Mouse (Mus musculus) brain, embryonic 14.5 days (tissue): ENCODE data around the gene Rundc3a. TPM values are rescaled to one million over a fixed set of nuclear protein-coding genes. Genes with fewer than 3 reads are reported as not detected.

Experiments used
- DNase-seq: peaks from one replicate; pipeline ENCODE4 v3.0.0-alpha.2; 2011; ENCODE audit warnings: low read depth
- CTCF ChIP-seq: fragments of 200-500 bp; IDR thresholded peaks from 2 replicates; pipeline ENCODE4 v1.5.1; 2012; ENCODE audit warnings: inconsistent platforms, mild to moderate bottlenecking, moderate library complexity, borderline replicate concordance; ENCODE audit not compliant: insufficient read depth, insufficient read length; ENCODE audit errors: extremely low read depth
- POLR2A ChIP-seq: fragments of 200-500 bp; IDR thresholded peaks from 2 replicates; pipeline ENCODE4 v1.6.1; 2012; ENCODE audit warnings: mild to moderate bottlenecking, inconsistent platforms, borderline replicate concordance; ENCODE audit not compliant: poor library complexity, insufficient read depth, insufficient read length, severe bottlenecking; ENCODE audit errors: extremely low read depth
- polyA plus RNA-seq: library from polyadenylated mRNA; depleted of rRNA; stranded (reverse); fragments of >200 nt; gene quantifications from 2 replicates; pipeline ENCODE4 v1.2.3, GENCODE M21; 2012

Rundc3a gene
- polyA plus RNA-seq, 1 experiment = 292 TPM

DNA sequence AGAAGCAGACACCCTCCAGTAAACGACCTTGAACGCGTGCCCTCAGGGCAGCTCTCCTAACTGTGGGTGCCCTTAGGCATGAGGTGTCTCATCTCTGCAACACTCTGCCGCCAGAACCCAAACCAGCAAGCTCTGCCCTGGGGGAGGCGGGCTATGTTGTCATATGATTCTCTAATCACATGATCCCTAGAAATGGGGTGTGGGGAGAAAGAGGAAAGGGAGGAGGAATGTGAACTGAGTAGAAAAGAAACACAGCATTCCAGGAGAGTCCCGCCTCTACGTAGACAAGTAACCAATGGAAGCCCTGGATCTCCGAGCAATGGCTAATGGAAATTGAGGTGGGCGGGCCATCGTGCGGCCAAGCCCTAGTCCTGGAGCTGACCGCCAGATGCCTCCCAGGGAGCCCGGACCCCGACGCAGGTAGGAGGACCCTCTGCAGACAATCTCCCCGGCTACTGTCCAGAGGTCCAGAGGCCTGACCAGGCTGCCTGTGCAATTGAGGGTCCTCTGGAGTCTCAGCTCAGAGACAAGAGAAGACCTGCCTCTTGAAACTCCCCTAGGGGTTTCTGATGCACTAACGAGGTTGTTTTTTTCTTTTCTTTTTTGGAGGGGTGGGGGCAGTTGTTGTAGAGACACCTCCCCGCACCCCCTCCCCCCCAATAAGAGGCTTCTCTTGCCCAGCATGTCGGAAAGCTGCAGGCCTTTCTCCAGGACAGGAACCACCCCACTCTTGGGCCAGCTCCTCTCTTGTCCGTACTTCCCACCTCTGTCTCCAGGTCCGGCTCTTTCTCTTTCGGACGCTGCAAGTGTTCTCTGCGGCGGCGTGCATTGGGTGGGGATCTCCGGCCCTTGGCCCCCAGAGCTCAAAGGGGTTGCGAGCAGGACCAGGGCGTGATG is 37.2 kb downstream of the Rundc3a start, which contains the start of gene Grn:
Grn (plus strand) TSS at position 195 of the 897 bp plus-strand sequence.
- no peak for TF ChIP-seq CTCF
- TF ChIP-seq POLR2A = peak; percentile 22; the same call in 1 of the 2 replicates
- DNase-seq = peak; percentile 97

DNA sequence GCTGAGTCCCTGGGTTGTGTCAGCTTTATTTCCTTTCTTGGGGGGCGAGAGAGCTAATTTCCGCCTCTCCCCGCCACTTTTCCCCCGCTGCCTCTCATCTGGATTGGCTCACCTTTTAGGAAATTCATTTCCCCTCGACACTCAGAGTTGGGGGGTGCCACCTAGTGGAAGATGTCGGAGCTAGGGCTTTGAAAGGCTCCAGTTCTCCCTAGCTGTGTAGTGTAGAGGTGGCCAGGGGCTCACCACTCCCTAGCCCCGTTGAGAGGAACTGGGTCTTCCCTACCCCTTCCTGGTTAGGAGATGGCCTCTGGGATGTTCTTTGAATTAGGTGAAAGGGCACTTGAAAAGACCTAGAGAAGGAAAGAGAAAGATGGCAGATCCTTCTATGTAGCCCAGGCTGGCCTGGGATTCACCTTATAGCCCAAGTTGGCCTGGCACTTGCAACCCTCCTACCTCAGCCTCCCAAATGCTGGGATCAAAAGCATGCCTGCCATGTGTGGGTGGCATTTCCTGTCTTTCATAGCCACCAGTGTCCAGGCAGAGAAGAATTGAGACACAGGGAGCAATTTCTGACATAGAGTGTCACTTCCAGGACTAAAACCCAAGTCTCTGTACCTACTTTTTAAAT is 37.9 kb downstream of the Rundc3a start:
- DNase-seq = peak; percentile 86
- peak; percentile 79 for TF ChIP-seq CTCF
- no peak for TF ChIP-seq POLR2A

DNA sequence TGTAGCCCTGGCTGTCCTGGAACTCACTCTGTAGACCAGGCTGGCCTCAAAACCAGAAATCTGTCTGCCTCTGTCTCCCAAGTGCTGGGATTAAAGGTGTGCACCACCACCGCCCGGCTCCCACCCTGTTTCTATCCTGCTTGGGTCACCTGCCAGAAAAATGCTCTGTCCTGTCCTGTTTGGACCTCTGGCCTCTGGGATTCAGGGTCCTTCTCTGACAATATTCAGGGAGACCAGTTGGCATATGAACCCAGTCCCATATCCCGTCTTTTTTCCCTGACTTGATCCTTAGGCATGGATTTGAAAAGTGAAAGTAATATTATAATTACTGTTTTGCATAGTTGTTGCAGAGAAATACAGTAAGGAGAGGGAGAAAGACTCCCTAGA is 38.5 kb downstream of the Rundc3a start:
- DNase-seq = no peak
- TF ChIP-seq POLR2A = no peak
- TF ChIP-seq CTCF = no peak

DNA sequence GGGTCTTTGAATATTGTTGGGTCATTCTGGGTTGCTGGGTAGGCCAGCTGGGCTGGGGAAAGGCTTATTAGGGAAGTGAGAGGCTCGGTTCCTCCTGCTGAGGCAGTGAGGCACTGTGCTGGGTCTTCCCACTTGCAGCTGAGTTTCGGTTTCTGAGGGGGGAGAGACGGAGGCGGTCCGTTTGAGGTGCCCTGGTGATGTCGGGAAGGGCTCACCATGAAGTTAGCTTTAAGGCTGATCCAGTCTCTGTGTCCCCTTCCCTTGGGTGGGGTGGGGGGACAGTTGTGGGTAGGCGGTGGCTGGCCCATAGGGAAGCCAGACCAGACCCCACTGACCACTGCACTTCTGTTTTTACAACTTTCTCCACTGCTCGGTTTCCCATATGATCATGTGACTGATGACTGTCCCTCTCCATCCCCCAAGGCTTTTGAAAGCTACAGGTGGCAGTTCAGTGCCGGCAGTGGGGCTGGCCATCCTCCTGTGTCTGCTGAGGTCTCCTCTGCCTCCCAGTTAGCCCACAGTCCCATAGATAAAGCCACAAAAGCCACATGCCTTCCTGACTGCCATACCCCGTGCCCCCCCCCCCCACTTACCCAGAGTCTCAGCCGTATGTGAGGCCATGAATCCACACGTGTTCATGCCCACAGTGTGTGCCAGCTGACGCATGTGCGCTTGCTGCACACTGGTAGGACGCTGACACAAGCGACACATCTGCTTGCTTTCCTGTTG is 39.1 kb downstream of the Rundc3a start:
- DNase-seq = no peak
- TF ChIP-seq POLR2A = no peak

DNA sequence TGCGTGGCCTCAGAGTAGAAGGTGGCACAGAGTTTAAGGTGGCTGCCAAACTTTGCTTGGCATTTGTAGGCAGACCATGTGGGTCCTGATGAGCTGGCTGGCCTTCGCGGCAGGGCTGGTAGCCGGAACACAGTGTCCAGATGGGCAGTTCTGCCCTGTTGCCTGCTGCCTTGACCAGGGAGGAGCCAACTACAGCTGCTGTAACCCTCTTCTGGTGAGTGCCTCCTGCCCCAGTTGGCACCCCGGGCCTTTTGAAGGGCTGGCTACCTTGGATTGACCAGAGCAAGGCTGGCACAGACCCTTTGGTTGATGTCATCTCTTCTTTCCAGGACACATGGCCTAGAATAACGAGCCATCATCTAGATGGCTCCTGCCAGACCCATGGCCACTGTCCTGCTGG is 39.7 kb downstream of the Rundc3a start:
- no peak for DNase-seq

DNA sequence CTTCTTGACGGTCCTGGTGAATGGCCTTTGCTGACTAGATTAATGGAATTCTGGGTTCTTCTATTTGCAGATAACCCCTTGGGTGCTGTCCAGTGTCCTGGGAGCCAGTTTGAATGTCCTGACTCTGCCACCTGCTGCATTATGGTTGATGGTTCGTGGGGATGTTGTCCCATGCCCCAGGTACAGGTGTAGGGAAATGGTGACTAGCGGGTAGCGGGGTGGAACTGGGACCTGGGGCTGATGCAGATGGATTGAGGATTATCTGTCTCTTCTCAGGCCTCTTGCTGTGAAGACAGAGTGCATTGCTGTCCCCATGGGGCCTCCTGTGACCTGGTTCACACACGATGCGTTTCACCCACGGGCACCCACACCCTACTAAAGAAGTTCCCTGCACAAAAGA is 40.7 kb downstream of the Rundc3a start:
- DNase-seq = no peak
- TF ChIP-seq CTCF (no peak), POLR2A (no peak)

More for the DNA sequence above, 39.7 kb downstream of the Rundc3a start:
- TF ChIP-seq CTCF = no peak
- TF ChIP-seq POLR2A = no peak

DNA sequence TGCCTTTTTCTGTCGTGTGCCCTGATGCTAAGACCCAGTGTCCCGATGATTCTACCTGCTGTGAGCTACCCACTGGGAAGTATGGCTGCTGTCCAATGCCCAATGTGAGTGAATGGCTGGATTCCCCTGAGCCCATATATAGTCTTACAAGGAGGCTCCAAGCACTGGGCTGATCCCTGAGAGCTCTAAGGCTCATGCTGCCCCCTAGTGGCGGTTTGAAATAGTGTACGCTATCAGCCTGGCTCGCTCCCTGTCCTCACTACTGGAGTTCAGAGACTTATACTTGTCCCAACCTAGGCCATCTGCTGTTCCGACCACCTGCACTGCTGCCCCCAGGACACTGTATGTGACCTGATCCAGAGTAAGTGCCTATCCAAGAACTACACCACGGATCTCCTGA is 41.2 kb downstream of the Rundc3a start:
- no peak for TF ChIP-seq POLR2A
- peak; percentile 92 for TF ChIP-seq CTCF
- peak; percentile 92 for DNase-seq

DNA sequence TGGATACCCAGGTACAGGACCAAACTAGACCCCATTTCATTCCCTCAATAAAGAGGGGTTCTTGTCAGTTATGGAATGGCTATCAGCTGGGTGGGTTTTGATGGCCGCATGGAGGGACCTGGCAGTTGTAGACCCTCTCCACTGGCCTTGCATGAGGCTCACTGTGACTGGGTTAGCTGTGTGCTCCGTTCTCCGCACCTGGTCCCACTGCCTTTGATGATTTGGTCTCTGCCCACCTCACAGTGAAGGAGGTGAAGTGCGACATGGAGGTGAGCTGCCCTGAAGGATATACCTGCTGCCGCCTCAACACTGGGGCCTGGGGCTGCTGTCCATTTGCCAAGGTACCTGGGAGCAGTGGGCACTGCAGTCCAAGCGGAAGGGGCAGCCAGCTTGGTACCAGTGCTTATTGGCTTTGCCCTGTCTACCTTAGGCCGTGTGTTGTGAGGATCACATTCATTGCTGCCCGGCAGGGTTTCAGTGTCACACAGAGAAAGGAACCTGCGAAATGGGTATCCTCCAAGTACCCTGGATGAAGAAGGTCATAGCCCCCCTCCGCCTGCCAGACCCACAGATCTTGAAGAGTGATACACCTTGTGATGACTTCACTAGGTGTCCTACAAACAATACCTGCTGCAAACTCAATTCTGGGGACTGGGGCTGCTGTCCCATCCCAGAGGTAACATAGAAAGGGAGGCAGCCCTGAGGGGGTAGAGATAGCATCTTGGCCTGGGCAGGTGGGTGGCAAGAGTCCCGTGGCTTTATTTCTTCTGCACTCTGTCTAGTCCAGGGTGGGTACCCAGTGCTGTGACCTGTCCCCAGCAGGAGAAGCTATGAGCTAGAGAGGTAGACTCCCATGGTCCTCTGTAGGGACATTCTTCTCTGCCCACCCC is 41.9 kb downstream of the Rundc3a start:
- TF ChIP-seq CTCF = no peak
- TF ChIP-seq POLR2A = no peak

DNA sequence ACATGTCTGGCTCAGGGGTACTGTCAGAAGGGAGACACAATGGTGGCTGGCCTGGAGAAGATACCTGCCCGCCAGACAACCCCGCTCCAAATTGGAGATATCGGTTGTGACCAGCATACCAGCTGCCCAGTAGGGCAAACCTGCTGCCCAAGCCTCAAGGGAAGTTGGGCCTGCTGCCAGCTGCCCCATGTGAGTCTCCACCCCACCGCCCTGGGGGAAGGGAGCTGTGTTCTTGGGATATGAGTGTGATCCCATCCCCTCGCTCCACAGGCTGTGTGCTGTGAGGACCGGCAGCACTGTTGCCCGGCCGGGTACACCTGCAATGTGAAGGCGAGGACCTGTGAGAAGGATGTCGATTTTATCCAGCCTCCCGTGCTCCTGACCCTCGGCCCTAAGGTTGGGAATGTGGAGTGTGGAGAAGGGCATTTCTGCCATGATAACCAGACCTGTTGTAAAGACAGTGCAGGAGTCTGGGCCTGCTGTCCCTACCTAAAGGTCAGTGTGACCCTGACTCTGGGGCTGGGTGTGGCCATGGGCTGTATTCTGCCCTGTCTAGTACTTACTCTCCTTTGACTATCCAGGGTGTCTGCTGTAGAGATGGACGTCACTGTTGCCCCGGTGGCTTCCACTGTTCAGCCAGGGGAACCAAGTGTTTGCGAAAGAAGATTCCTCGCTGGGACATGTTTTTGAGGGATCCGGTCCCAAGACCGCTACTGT is 42.7 kb downstream of the Rundc3a start:
- DNase-seq = no peak
- TF ChIP-seq POLR2A = no peak
- no peak for TF ChIP-seq CTCF

More for the DNA sequence above, 41.9 kb downstream of the Rundc3a start:
- no peak for DNase-seq

DNA sequence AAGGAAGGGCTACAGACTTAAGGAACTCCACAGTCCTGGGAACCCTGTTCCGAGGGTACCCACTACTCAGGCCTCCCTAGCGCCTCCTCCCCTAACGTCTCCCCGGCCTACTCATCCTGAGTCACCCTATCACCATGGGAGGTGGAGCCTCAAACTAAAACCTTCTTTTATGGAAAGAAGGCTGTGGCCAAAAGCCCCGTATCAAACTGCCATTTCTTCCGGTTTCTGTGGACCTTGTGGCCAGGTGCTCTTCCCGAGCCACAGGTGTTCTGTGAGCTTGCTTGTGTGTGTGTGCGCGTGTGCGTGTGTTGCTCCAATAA is 43.2 kb downstream of the Rundc3a start:
- TF ChIP-seq POLR2A (no peak), CTCF (no peak)
- DNase-seq = no peak
